Mouse (Mus musculus) heart, embryonic 16.5 days (tissue): ENCODE results near the gene Vipr1. TPM values are rescaled to one million over a fixed set of nuclear protein-coding genes. Genes with fewer than 3 reads are reported as not detected.

Experiments used
- ATAC-seq: fragments of 200-750 bp; cut with Nextera tagmentation; replicated peaks from 2 replicates; pipeline ENCODE4 v1.8.0; 2017; ENCODE audit warnings: moderate number of reproducible peaks; ENCODE audit not compliant: insufficient read depth, low FRiP score; ENCODE audit errors: extremely low read depth
- H3K27ac ChIP-seq: fragments of 300-500 bp; sonication (generic); 2 replicates; pipeline ENCODE4 v1.5.1; 2014; ENCODE audit warnings: mild to moderate bottlenecking, low read length, control low read depth, moderate library complexity
- H3K27me3 ChIP-seq: fragments of 300-500 bp; sonication (generic); 2 replicates; pipeline ENCODE4 v1.6.1; 2014; ENCODE audit warnings: low read length, mixed read lengths; ENCODE audit not compliant: control insufficient read depth, insufficient read depth
- H3K36me3 ChIP-seq: fragments of 300-500 bp; sonication (generic); 2 replicates; pipeline ENCODE4 v1.6.1; 2014; ENCODE audit not compliant: control insufficient read depth, insufficient read depth
- H3K4me1 ChIP-seq: fragments of 300-500 bp; sonication (generic); 2 replicates; pipeline ENCODE4 v1.6.1; 2014; ENCODE audit warnings: low read length, mixed read lengths; ENCODE audit not compliant: control insufficient read depth, insufficient read depth
- H3K4me2 ChIP-seq: fragments of 300-500 bp; sonication (generic); 2 replicates; pipeline ENCODE4 v1.6.1; 2014; ENCODE audit warnings: low read depth, mild to moderate bottlenecking, control low read depth, low read length
- H3K4me3 ChIP-seq: fragments of 300-500 bp; sonication (generic); 2 replicates; pipeline ENCODE4 v1.5.1; 2014; ENCODE audit warnings: mild to moderate bottlenecking, control low read depth, low read length
- H3K9ac ChIP-seq: fragments of 300-500 bp; sonication (generic); 2 replicates; pipeline ENCODE4 v1.6.1; 2014; ENCODE audit warnings: low read length, control low read depth
- H3K9me3 ChIP-seq: fragments of 300-500 bp; sonication (generic); replicated peaks from 2 replicates; pipeline ENCODE4 v1.6.1; 2016; ENCODE audit warnings: low read length; ENCODE audit not compliant: control insufficient read depth
- WGBS: fragments of 180-500 bp; shearing (Covaris S2); extraction: QIAGEN DNeasy Blood & Tissue Kit; methylation state at CpG from one replicate; pipeline ENCODE4 v1.1.7; 2014; 5-methylcytosine and 5-hydroxymethylcytosine counted together
- polyA plus RNA-seq: library from polyadenylated mRNA; unstranded; fragments of >200 nt; fragmentation: Nextera tagmentation; extraction: Ambion mirVana; gene quantifications from 2 replicates; pipeline ENCODE4 v1.2.1, GENCODE M21; 2015

The Vipr1 gene
- polyA plus RNA-seq, 1 experiment from 2014 or later: 0.22 TPM

GRCm38 (mm10) chr9:121697150-121698049 is 54.9 kb downstream of the Vipr1 start:
- no peaks in the 10 kb centered on the region; the same call in 1 of the 2 replicates for H3K36me3 ChIP-seq
- H3K27me3 ChIP-seq: no peaks in the 10 kb centered on the region
- H3K9ac ChIP-seq: no peak overlapping the region
- no peaks in the 10 kb centered on the region for H3K9me3 ChIP-seq
- no peak for ATAC-seq
- H3K4me1 ChIP-seq: no peaks in the 10 kb centered on the region
- no peak overlapping the region for H3K4me3 ChIP-seq
- H3K4me2 ChIP-seq: no peak overlapping the region
- 96% methylated on average over 1 of the region's 1 CpGs for WGBS
- H3K27ac ChIP-seq: no peak overlapping the region

- 37% methylated on average over 11 of the region's 11 CpGs for WGBS
- Histone ChIP-seq H3K9me3 (no peaks in the 10 kb centered on the region), H3K4me2 (peak overlapping the region; percentile 91), H3K4me1 (peaks cover 13% of the 10 kb centered on the region), H3K36me3 (no peaks in the 10 kb centered on the region), H3K27me3 (no peaks in the 10 kb centered on the region), H3K4me3 (peak overlapping the region; percentile 80), H3K27ac (no peak overlapping the region; the same call in 1 of the 2 replicates), H3K9ac (peak overlapping the region; percentile 76)
- ATAC-seq: no peak
These were observed 61.7 kb downstream of the Vipr1 start for GRCm38 (mm10) chr9:121704261-121704645.

DNA sequence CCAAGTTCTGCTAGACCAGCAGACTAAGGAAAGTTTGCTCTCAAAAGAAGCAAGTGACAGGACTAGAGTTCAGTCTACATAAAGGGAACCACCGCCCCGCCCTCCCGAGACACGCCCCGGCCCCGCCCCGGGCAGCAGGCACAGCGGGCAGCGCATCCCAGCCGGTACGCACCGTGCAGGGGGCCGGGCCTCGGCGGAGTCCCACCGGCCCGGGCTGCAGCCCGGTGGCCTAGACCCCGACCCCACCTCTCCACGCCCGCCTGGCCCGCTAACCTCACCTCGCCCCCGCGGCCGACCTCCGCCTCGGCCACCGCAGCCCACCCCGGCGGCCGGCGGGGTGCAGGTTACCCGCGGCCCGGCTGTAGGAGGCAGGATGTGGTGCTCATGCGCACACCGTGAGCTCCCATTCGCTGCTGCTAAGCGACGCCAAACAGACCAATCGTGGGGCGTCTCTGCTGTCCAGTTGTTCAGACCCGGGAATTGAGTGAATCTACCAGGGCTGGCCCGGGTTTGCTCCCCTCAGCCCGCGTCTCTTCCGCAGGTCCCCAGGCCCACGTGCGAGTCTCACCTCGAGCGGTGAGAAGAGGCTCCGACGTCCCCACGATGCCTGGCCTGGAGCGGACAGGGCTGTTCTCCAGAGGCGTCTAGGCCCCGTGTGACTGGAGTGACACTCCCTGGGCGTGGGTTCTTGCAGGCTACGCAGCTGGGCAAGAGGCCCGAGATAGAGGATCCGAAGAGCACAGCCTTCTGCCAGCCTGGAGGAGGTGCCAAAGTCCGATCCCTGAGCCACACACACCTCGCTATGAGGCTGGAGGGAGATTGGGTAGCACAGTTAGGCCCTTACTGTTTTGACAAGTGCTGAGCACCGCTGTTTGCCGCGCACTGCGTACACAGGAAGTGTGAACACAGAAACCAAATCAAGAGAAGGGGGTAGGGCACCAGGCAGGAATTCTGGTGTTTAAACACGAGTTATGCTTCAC is 62.4 kb downstream of the Vipr1 start, which contains the start of gene Sec22c:
Sec22c (minus strand) TSS at position 845 of the 980 bp plus-strand sequence.
- Histone ChIP-seq H3K4me1 (peaks cover 17% of the 10 kb centered on the region), H3K4me3 (peak within 1 kb of the TSS; percentile 80), H3K27ac (peak within 1 kb of the TSS; percentile 75), H3K27me3 (no peaks in the 10 kb centered on the region), H3K4me2 (peak within 1 kb of the TSS; percentile 91), H3K36me3 (no peaks in the 10 kb centered on the region), H3K9me3 (no peaks in the 10 kb centered on the region), H3K9ac (peak within 1 kb of the TSS; percentile 76)
- ATAC-seq: peak; percentile 95
- WGBS: 2% methylated on average over 69 of the region's 69 CpGs

GRCm38 (mm10) chr9:121706029-121706675 is 63.6 kb downstream of the Vipr1 start:
- Histone ChIP-seq H3K4me2 (no peak overlapping the region), H3K27ac (no peak overlapping the region), H3K27me3 (no peaks in the 10 kb centered on the region), H3K4me1 (peaks cover 21% of the 10 kb centered on the region), H3K36me3 (no peaks in the 10 kb centered on the region), H3K4me3 (no peak overlapping the region), H3K9ac (no peak overlapping the region), H3K9me3 (no peaks in the 10 kb centered on the region)
- WGBS: 79% methylated on average over 6 of the region's 6 CpGs
- no peak for ATAC-seq

DNA sequence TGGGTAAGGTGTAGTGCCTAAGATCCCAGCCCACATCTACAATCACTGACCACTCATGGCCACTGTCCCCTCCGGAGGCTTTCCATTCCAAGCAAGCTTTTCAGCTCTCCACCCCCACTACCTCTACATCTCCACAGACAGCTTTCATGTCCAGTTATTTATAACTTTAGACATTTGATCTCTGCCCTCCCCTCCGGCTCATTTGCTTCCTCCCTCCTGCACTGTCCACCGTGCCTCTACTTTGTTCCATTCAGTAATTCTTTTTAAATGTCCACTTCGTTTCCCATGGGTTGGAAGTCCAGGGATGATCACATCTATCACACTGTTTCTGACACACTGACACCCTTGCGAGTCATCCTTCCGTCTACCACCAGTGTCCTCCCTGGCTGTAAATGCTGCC is 65.3 kb downstream of the Vipr1 start:
- Histone ChIP-seq H3K9ac (no peak overlapping the region), H3K27me3 (no peaks in the 10 kb centered on the region), H3K9me3 (no peaks in the 10 kb centered on the region), H3K4me2 (no peak overlapping the region), H3K4me3 (no peak overlapping the region), H3K36me3 (peaks cover 5% of the 10 kb centered on the region), H3K4me1 (peaks cover 30% of the 10 kb centered on the region), H3K27ac (no peak overlapping the region)
- 42% methylated on average over 6 of the region's 6 CpGs for WGBS
- ATAC-seq: no peak

GRCm38 (mm10) chr9:121708506-121709486 is 66.3 kb downstream of the Vipr1 start:
- Histone ChIP-seq H3K4me2 (no peak overlapping the region), H3K36me3 (peaks cover 14% of the 10 kb centered on the region), H3K4me1 (peaks cover 30% of the 10 kb centered on the region), H3K9me3 (no peaks in the 10 kb centered on the region), H3K9ac (no peak overlapping the region), H3K4me3 (no peak overlapping the region), H3K27ac (no peak overlapping the region), H3K27me3 (no peaks in the 10 kb centered on the region)
- 63% methylated on average over 7 of the region's 7 CpGs for WGBS
- no peak for ATAC-seq

DNA sequence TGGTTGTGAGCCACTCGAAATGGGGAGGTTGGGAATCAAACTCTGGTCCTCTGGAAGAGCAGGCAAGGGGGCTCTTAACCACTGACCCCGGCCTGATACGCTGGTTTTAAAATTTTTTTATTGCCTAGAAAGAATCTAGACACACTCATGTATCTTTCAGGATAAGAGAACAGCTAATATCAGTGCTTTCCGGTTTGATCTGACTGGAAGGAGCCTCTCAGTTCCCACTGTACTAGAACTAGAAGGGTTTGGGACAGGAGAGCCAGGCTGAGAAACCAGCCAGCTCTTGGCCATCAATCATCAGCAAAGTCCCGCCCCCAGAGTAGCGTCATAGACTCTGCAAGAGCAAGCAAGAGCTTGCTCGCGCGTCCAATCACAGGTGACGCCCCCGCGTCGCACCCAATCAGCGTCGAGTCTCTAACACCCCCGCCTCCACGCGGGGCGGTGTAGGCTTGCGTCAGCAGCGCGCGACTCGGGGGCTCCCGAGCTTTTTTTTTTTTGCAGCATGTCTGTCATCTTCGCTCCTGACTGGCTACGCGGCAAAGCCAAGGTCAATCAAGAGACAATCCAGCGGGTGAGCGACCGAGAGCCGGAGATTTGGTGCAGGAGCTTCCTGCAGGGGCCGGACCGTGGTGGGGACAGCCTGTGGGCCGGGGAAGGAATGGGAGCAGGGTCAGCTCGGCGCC is 67.5 kb downstream of the Vipr1 start, which contains the start of gene Ss18l2:
Ss18l2 (plus strand) TSS at position 432 of the 686 bp plus-strand sequence.
- Histone ChIP-seq H3K4me2 (peak within 1 kb of the TSS; percentile 68), H3K9ac (peak within 1 kb of the TSS; percentile 97), H3K4me1 (peaks cover 24% of the 10 kb centered on the region), H3K36me3 (peaks cover 16% of the 10 kb centered on the region), H3K9me3 (no peaks in the 10 kb centered on the region), H3K27ac (peak within 1 kb of the TSS; percentile 99), H3K4me3 (peak within 1 kb of the TSS; percentile 96), H3K27me3 (no peaks in the 10 kb centered on the region)
- 4% methylated on average over 37 of the region's 37 CpGs for WGBS
- peak; percentile 99 for ATAC-seq
